Mouse (Mus musculus) testis, adult 2 months (tissue): ENCODE measurements around the gene Mettl7a2.
"Not testable (repeated sequence)": the region's sequence is repeated elsewhere in the genome, so short reads cannot be mapped to it uniquely, and the experiment has no call there.

ENCODE experiments used
- CTCF ChIP-seq: fragments of 200-500 bp; IDR thresholded peaks from 2 replicates; pipeline ENCODE4 v1.5.1; 2012; ENCODE audit warnings: low read depth, mild to moderate bottlenecking, inconsistent platforms, low read length, moderate library complexity; ENCODE audit not compliant: control insufficient read depth, insufficient read depth, insufficient replicate concordance
- POLR2A ChIP-seq: fragments of 200-500 bp; IDR thresholded peaks from 2 replicates; pipeline ENCODE4 v1.6.1; 2012; ENCODE audit warnings: low read depth, mild to moderate bottlenecking, inconsistent platforms, low read length, moderate library complexity; ENCODE audit not compliant: control insufficient read depth

DNA sequence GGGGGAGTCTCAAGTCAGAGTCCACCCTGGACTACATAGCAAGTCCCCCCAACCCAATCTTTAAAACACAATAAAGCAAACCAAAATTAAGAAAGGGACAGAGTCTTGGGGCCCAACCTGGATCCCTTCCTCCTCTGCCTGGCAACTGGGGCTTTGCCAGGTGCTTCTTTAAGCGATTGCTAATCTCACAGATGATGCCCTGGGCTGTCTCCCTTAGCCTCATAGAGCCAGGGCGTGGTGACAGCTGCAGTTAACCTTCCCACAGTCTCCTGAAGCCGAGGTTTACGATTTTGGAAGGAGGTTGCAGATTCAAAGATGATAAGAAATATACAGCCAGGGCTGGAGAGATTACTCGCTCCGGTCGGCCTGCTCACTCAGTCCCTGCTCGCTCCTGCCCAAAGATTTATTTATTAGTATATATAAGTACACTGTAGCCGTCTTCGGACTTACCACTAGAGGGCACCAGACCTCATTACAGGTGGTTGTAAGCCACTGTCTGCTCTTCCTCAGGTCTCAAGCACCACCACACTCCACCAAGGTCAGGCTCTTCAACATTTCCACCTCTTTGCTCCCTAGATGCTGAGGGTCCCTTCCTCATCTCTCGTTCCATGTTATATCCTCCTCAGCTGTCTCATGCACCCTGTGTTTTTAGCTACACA, 45.4 kb upstream of the Mettl7a2 start:
- peak; percentile 17; the same call in 1 of the 2 replicates for TF ChIP-seq CTCF
- not testable (repeated sequence) for TF ChIP-seq POLR2A
